Mouse (Mus musculus) Muller cell, postnatal 12 days (primary cell): Measurements from ENCODE around the gene Dido1.
"Not testable (repeated sequence)": the region's sequence is repeated elsewhere in the genome, so short reads cannot be mapped to it uniquely, and the experiment has no call there.

Experiments
- DNase-seq: peaks from one replicate; pipeline ENCODE4 v3.0.0-alpha.2; 2015; ENCODE audit errors: inconsistent ontology term

The Dido1 gene

GRCm38 (mm10) chr2:180724585-180725413 is 15.0 kb upstream of the Dido1 start, which contains the start of gene Slc17a9:
TSS of gene Slc17a9 (plus strand) at chr2:180725263.
- peak; percentile 50 for DNase-seq

- no peak for DNase-seq
Measured at GRCm38 (mm10) chr2:180723865-180724264, 14.1 kb upstream of the Dido1 start.

- not testable (repeated sequence) for DNase-seq
Measured at GRCm38 (mm10) chr2:180722748-180723147, 12.9 kb upstream of the Dido1 start.

- no peak for DNase-seq
Measured at GRCm38 (mm10) chr2:180712037-180712689, 2.4 kb upstream of the Dido1 start.

- no peak for DNase-seq
Measured at GRCm38 (mm10) chr2:180711527-180711926, 1.7 kb upstream of the Dido1 start.

GRCm38 (mm10) chr2:180710276-180711155 is 717 bp upstream of the Dido1 start:
- DNase-seq, result peak; percentile 47

- no peak for DNase-seq
Measured at GRCm38 (mm10) chr2:180709023-180709922, 526 bp downstream of the Dido1 start.

- DNase-seq, result no peak
Measured at GRCm38 (mm10) chr2:180705975-180706374, 3.8 kb downstream of the Dido1 start.

- no peak for DNase-seq
Measured at GRCm38 (mm10) chr2:180705066-180705465, 4.7 kb downstream of the Dido1 start.

GRCm38 (mm10) chr2:180704591-180704990 is 5.2 kb downstream of the Dido1 start:
- no peak for DNase-seq

- DNase-seq, result no peak
Measured at GRCm38 (mm10) chr2:180703645-180704359, 6.0 kb downstream of the Dido1 start.

GRCm38 (mm10) chr2:180703175-180703574 is 6.6 kb downstream of the Dido1 start:
- DNase-seq, result no peak

GRCm38 (mm10) chr2:180702701-180703149 is 7.1 kb downstream of the Dido1 start:
- DNase-seq, result no peak

GRCm38 (mm10) chr2:180701767-180702621 is 7.8 kb downstream of the Dido1 start:
- peak; percentile 95 for DNase-seq

GRCm38 (mm10) chr2:180701053-180701766 is 8.6 kb downstream of the Dido1 start:
- DNase-seq, result peak; percentile 45

- no peak for DNase-seq
Measured at GRCm38 (mm10) chr2:180700457-180700856, 9.3 kb downstream of the Dido1 start.

- DNase-seq, result peak; percentile 82
Measured at GRCm38 (mm10) chr2:180695176-180695575, 14.6 kb downstream of the Dido1 start.

GRCm38 (mm10) chr2:180692630-180693029 is 17.2 kb downstream of the Dido1 start:
- DNase-seq, result peak; percentile 78

- no peak for DNase-seq
Measured at GRCm38 (mm10) chr2:180689841-180690240, 20.0 kb downstream of the Dido1 start.
